Mouse (Mus musculus): ENCODE data around the gene Olfr998. TPM values are rescaled to one million over a fixed set of nuclear protein-coding genes. Genes with fewer than 3 reads are reported as not detected.
"Not testable (repeated sequence)": the region's sequence is repeated elsewhere in the genome, so short reads cannot be mapped to it uniquely, and the experiment has no call there.

The Olfr998 gene
- not detected for total RNA-seq (2021)
- long read RNA-seq, experiment 1 = 0 reads
- long read RNA-seq, experiment 2 = 0 reads

- intact Hi-C loops (cut with DNase I); H3K4me3 ChIP-seq; DNase-seq (ENCODE audit: extremely low spot score in 1 of 2, low spot score in 2 of 2); H3K27ac ChIP-seq: not testable (repeated sequence)
These were observed at the start of gene Olfr998 for GRCm38 (mm10) chr2:85588648-85589047. Olfr998 (plus strand) TSS chr2:85588948.

- Histone ChIP-seq H3K4me3 (no peak overlapping the region), H3K27ac (no peak overlapping the region)
- no peak for DNase-seq (ENCODE audit: extremely low spot score in 1 of 2, low spot score in 2 of 2)
- no peak for TF ChIP-seq CTCF (IDR thresholded peaks at IDR 0.05)
- intact Hi-C loops (cut with DNase I) = no loop called here
These were observed 33.9 kb upstream of the Olfr998 start for GRCm38 (mm10) chr2:85554806-85555205.

GRCm38 (mm10) chr2:85560226-85560625 lies 28.5 kb upstream of the Olfr998 start:
- Histone ChIP-seq H3K27ac (no peak overlapping the region), H3K4me3 (no peak overlapping the region)
- no peak for TF ChIP-seq CTCF (IDR thresholded peaks at IDR 0.05)
- intact Hi-C loops (cut with DNase I) = loop anchor here (5.0 kb wide), 1 partner anchor 538 kb away; no protein-coding TSS in a partner anchor
- no peak for DNase-seq (ENCODE audit: extremely low spot score in 1 of 2, low spot score in 2 of 2)

- intact Hi-C loops (cut with DNase I) = loop anchor here (1.0 to 5.0 kb wide), 3 partner anchors 315 to 539 kb away; no protein-coding TSS in a partner anchor
- TF ChIP-seq CTCF (IDR thresholded peaks at IDR 0.05) = peak; percentile 90
- Histone ChIP-seq H3K4me3 (no peak overlapping the region), H3K27ac (no peak overlapping the region)
- DNase-seq (ENCODE audit: extremely low spot score in 1 of 2, low spot score in 2 of 2) = peak; percentile 28 to 40
These were observed 27.6 kb upstream of the Olfr998 start for GRCm38 (mm10) chr2:85561187-85561586.

- intact Hi-C loops (cut with DNase I) = no loop called here
- TF ChIP-seq CTCF (IDR thresholded peaks at IDR 0.05) = no peak
- Histone ChIP-seq H3K4me3 (no peak within 1 kb of the TSS), H3K27ac (no peak within 1 kb of the TSS)
- no peak for DNase-seq (ENCODE audit: extremely low spot score in 1 of 2, low spot score in 2 of 2)
These were observed 9.8 kb upstream of the Olfr998 start, which contains the start of gene Olfr996 for GRCm38 (mm10) chr2:85578915-85579314. Olfr996 (plus strand) TSS chr2:85579215.

- Histone ChIP-seq H3K27ac (no peak within 1 kb of the TSS), H3K4me3 (no peak within 1 kb of the TSS)
- DNase-seq (ENCODE audit: extremely low spot score in 1 of 2, low spot score in 2 of 2) = no peak
- TF ChIP-seq CTCF (IDR thresholded peaks at IDR 0.05) = no peak
- intact Hi-C loops (cut with DNase I) = no loop called here
These were observed 23.1 kb downstream of the Olfr998 start, which contains the start of gene Olfr1000 for GRCm38 (mm10) chr2:85611803-85612202. Olfr1000 (minus strand) TSS chr2:85611903.

Other genes with a start within 250 kb of the Olfr998 start
- gene Olfr987, start 249.6 kb upstream of the Olfr998 start, total RNA-seq (2021) = not detected
- gene Olfr988, start 225.7 kb upstream of the Olfr998 start, total RNA-seq (2021) = not detected
- gene Olfr992, start 179.5 kb upstream of the Olfr998 start, total RNA-seq (2021) = not detected
- not detected for gene Olfr993, start 174.1 kb upstream of the Olfr998 start, total RNA-seq (2021)
- not detected for gene Olfr994, start 152.5 kb upstream of the Olfr998 start, total RNA-seq (2021)
- gene Olfr995, start 145.3 kb upstream of the Olfr998 start, total RNA-seq (2021) = not detected
- gene 4833423E24Rik, start 69.9 kb upstream of the Olfr998 start, total RNA-seq (2021) = not detected
- not detected for gene Olfr996, start 9.7 kb upstream of the Olfr998 start, total RNA-seq (2021)
- gene Olfr1000, start 23.0 kb downstream of the Olfr998 start, total RNA-seq (2021) = not detected
- not detected for gene Olfr1002, start 61.8 kb downstream of the Olfr998 start, total RNA-seq (2021)
- not detected for gene Olfr154, start 75.5 kb downstream of the Olfr998 start, total RNA-seq (2021)
- not detected for gene Olfr1006, start 89.8 kb downstream of the Olfr998 start, total RNA-seq (2021)
- gene Olfr1008, start 100.5 kb downstream of the Olfr998 start, total RNA-seq (2021) = not detected
- not detected for gene Olfr1009, start 126.5 kb downstream of the Olfr998 start, total RNA-seq (2021)
- not detected for gene Olfr1012, start 173.8 kb downstream of the Olfr998 start, total RNA-seq (2021)
- not detected for gene Olfr1013, start 178.2 kb downstream of the Olfr998 start, total RNA-seq (2021)
- gene Olfr1014, start 183.8 kb downstream of the Olfr998 start, total RNA-seq (2021) = not detected
- gene Olfr1015, start 193.1 kb downstream of the Olfr998 start, total RNA-seq (2021) = not detected
- not detected for gene Olfr1016, start 213.6 kb downstream of the Olfr998 start, total RNA-seq (2021)
- not detected for gene Olfr1018, start 229.5 kb downstream of the Olfr998 start, total RNA-seq (2021)

Data from left cerebral cortex, adult 2 months (tissue).